Mouse (Mus musculus) hindbrain, postnatal 0 days (tissue): ENCODE measurements around the gene Stk10. TPM values are rescaled to one million over a fixed set of nuclear protein-coding genes. Genes with fewer than 3 reads are reported as not detected.

ENCODE experiments used
- ATAC-seq: fragments of 200-750 bp; cut with Nextera tagmentation; 2 replicates; pipeline ENCODE4 v1.8.0; 2017; ENCODE audit warnings: mild to moderate bottlenecking, moderate TSS enrichment, moderate library complexity
- DNase-seq: peaks from one replicate; pipeline ENCODE4 v3.0.0-alpha.2; 2015; ENCODE audit warnings: low spot score
- H3K27ac ChIP-seq: fragments of 300-500 bp; sonication (generic); 2 replicates; pipeline ENCODE4 v1.5.1; 2014; ENCODE audit warnings: mild to moderate bottlenecking
- H3K27me3 ChIP-seq: fragments of 300-500 bp; sonication (generic); 2 replicates; pipeline ENCODE4 v1.6.1; 2014; ENCODE audit warnings: low read length, mixed read lengths; ENCODE audit not compliant: insufficient read depth
- H3K36me3 ChIP-seq: fragments of 300-500 bp; sonication (generic); 2 replicates; pipeline ENCODE4 v1.6.1; 2014; ENCODE audit warnings: low read length, mixed read lengths; ENCODE audit not compliant: insufficient read depth
- H3K4me1 ChIP-seq: fragments of 300-500 bp; sonication (generic); 2 replicates; pipeline ENCODE4 v1.6.1; 2014; ENCODE audit warnings: antibody characterized with exemption, low read length, mixed read lengths; ENCODE audit not compliant: insufficient read depth
- H3K4me2 ChIP-seq: fragments of 300-500 bp; sonication (generic); 2 replicates; pipeline ENCODE4 v1.6.1; 2014; ENCODE audit warnings: low read depth, mild to moderate bottlenecking, low read length, moderate library complexity, mixed read lengths
- H3K4me3 ChIP-seq: fragments of 300-500 bp; sonication (generic); 2 replicates; pipeline ENCODE4 v1.5.1; 2014; ENCODE audit warnings: low read length
- H3K9ac ChIP-seq: fragments of 300-500 bp; sonication (generic); replicated peaks from 2 replicates; pipeline ENCODE4 v1.6.1; 2014; ENCODE audit warnings: mild to moderate bottlenecking, low read length, moderate library complexity, mixed read lengths
- H3K9me3 ChIP-seq: fragments of 300-500 bp; sonication (generic); 2 replicates; pipeline ENCODE4 v1.6.1; 2016; ENCODE audit warnings: low read length, mixed read lengths
- CTCF ChIP-seq: IDR thresholded peaks from 2 replicates; pipeline ENCODE4 v1.5.1; 2016; ENCODE audit warnings: antibody characterized with exemption, control low read depth, low read depth
- WGBS: fragments of 180-500 bp; shearing (Covaris S2); extraction: QIAGEN DNeasy Blood & Tissue Kit; methylation state at CpG from one replicate; pipeline ENCODE4 v1.1.7; 2014; 5-methylcytosine and 5-hydroxymethylcytosine counted together
- polyA plus RNA-seq: library from polyadenylated mRNA; unstranded; fragments of >200 nt; fragmentation: Nextera tagmentation; extraction: Ambion mirVana; gene quantifications from 2 replicates; pipeline ENCODE4 v1.2.1, GENCODE M21; 2015
- total RNA-seq: library from RNA; depleted of rRNA; stranded (reverse); fragments of >200 nt; gene quantifications from 2 replicates; pipeline ENCODE4 v1.2.3, GENCODE M21; 2014

The Stk10 gene
- total and polyA plus RNA-seq, 2 experiments from 2014 or later, result 1.2 to 4.5 TPM

DNA sequence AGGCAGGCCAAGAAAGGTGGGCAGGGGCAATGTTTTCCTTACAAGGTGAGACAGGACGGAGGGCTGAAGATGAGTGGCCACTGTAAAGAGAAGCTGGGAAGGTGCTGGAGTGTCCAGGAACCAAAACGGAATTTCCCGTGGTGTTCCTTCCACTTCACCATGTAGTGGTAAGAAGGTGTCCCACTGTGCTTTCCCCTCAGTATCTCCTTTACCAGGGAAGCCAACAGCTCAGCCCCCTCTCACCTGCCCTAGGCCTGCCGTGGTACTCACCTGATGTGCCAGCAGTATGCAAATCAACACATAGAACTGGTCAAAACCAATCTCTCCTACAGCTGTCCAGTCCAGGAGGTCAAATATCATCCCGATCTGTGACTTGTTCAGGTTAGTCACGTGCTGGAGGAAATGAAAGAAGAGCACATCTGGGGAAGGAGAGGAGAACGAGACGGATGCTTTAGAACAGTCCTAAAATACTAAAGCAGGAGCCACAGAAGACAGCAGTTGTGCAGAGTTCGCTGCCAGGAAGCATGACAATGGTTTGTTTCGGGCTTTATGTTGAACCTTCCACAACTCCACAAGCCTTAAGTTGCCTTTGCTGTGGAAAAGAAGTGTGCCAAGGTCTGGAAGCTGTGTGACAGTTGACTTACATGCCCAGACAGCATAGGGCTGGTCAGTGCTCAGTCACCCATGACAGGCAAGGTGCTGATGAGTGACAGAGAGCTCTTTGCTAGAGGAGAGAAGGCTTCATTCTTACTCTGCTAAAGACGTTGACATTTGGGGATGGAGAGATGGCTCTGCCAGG lies 8.8 kb upstream of the Stk10 start:
- no peaks in the 10 kb centered on the region for H3K9me3 ChIP-seq
- no peak overlapping the region for H3K4me2 ChIP-seq
- no peaks in the 10 kb centered on the region for H3K4me1 ChIP-seq
- ATAC-seq (no peak), DNase-seq (no peak)
- no peak for TF ChIP-seq CTCF
- H3K4me3 ChIP-seq, result no peak overlapping the region
- H3K36me3 ChIP-seq, result no peaks in the 10 kb centered on the region
- WGBS, result 80% methylated on average over 11 of the region's 11 CpGs
- no peak overlapping the region for H3K9ac ChIP-seq
- no peak overlapping the region for H3K27ac ChIP-seq
- H3K27me3 ChIP-seq, result no peaks in the 10 kb centered on the region

GRCm38 (mm10) chr11:32527006-32527405 lies 6.1 kb upstream of the Stk10 start:
- WGBS, result 90% methylated on average over 4 of the region's 4 CpGs
- Histone ChIP-seq H3K36me3 (no peaks in the 10 kb centered on the region), H3K27ac (no peak overlapping the region), H3K4me1 (no peaks in the 10 kb centered on the region), H3K4me3 (no peak overlapping the region), H3K4me2 (no peak overlapping the region), H3K27me3 (no peaks in the 10 kb centered on the region), H3K9ac (no peak overlapping the region), H3K9me3 (no peaks in the 10 kb centered on the region)
- no peak for ATAC-seq
- no peak for DNase-seq
- no peak for TF ChIP-seq CTCF

DNA sequence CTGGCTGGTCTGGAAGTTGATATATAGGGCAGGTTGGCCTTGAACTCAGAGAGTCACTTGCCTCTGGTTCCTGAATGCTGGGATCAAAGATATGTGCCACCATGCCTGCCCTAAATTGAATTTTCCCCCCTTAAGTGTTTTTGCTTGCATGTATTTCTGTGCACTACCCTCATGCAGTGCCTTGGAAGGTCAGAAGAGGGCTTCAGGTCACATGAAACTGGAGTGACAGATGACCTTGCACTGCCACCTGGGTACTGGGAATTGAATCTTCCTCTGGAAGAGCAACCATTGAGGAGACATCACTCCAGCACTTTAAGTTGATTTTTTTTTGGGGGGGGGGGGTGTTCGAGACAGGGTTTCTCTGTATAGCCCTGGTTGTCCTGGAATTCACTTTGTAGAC lies 3.0 kb upstream of the Stk10 start:
- Histone ChIP-seq H3K9me3 (no peaks in the 10 kb centered on the region), H3K27ac (no peak overlapping the region), H3K9ac (no peak overlapping the region), H3K4me3 (no peak overlapping the region), H3K27me3 (no peaks in the 10 kb centered on the region), H3K4me1 (0 out of 2 replicates have a peak, but pooled peaks cover 10% of the 10 kb centered on the region), H3K36me3 (no peaks in the 10 kb centered on the region), H3K4me2 (no peak overlapping the region)
- ATAC-seq, result no peak
- DNase-seq, result no peak
- TF ChIP-seq CTCF, result 0 out of 2 replicates have a peak, but pooled peaks have one; percentile 20
- WGBS, result 75% methylated on average over 1 of the region's 1 CpGs

- Histone ChIP-seq H3K4me2 (peak within 1 kb of the TSS; percentile 100), H3K9ac (peak within 1 kb of the TSS; percentile 60), H3K4me3 (peak within 1 kb of the TSS; percentile 68), H3K36me3 (no peaks in the 10 kb centered on the region), H3K9me3 (no peaks in the 10 kb centered on the region), H3K27me3 (no peaks in the 10 kb centered on the region), H3K4me1 (0 out of 2 replicates have a peak, but pooled peaks cover 10% of the 10 kb centered on the region), H3K27ac (no peak within 1 kb of the TSS)
- DNase-seq (no peak), ATAC-seq (no peak)
- no peak for TF ChIP-seq CTCF
- WGBS, result 8% methylated on average over 33 of the region's 33 CpGs
Measured at GRCm38 (mm10) chr11:32531871-32532764, 987 bp upstream of the Stk10 start, which contains the start of gene Efcab9. Efcab9 (minus strand) TSS chr11:32532081.

GRCm38 (mm10) chr11:32533482-32534261 lies 567 bp downstream of the Stk10 start:
- no peak for TF ChIP-seq CTCF
- Histone ChIP-seq H3K9me3 (no peaks in the 10 kb centered on the region), H3K36me3 (no peaks in the 10 kb centered on the region), H3K27me3 (no peaks in the 10 kb centered on the region), H3K9ac (peak overlapping the region; percentile 60), H3K4me1 (0 out of 2 replicates have a peak, but pooled peaks cover 15% of the 10 kb centered on the region), H3K4me2 (peak overlapping the region; percentile 100), H3K4me3 (peak overlapping the region; percentile 68), H3K27ac (no peak overlapping the region)
- DNase-seq (peak; percentile 24), ATAC-seq (peak; percentile 50)
- 1% methylated on average over 24 of the region's 24 CpGs for WGBS

DNA sequence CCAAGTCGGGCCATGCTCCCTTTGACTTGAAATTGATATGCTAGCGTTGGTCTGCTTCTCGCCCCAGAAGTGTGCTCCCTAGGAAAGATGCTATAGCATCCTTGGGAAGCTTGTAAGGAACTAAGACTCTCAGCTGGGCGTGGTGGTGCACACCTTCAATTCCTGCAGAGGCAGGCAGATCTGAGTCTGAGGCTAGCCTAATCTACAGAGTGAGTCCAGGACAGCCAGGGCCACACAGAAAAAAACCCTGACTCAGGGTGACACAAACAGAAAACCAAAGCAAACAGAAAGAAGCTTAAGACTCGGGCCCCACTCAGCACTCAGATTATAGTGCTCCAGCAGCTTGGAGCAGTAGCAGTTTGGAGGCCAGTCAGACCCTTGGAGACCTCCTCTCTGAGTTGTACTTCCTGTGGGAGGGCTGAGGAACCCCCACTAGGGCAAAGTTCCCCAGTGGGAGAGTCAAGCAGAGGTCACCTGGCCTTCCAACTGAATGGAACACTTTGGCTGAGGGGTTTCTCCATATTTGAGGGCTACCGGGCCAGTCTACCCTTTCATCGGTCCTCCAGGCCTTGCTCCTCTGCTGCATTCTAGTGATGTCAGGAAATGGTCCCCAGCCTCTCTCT lies 1.5 kb downstream of the Stk10 start:
- ATAC-seq, result no peak
- no peak for TF ChIP-seq CTCF

More for the DNA sequence above, 1.5 kb downstream of the Stk10 start:
- H3K9me3 ChIP-seq, result no peaks in the 10 kb centered on the region
- peak overlapping the region; percentile 68 for H3K4me3 ChIP-seq
- H3K4me2 ChIP-seq, result peak overlapping the region; percentile 100
- H3K27ac ChIP-seq, result no peak overlapping the region
- H3K27me3 ChIP-seq, result no peaks in the 10 kb centered on the region
- WGBS, result 74% methylated on average over 7 of the region's 7 CpGs
- DNase-seq, result no peak
- 0 out of 2 replicates have a peak overlapping the region, but pooled peaks have one; percentile 13 for H3K9ac ChIP-seq
- no peaks in the 10 kb centered on the region for H3K36me3 ChIP-seq
- 0 out of 2 replicates have a peak, but pooled peaks cover 15% of the 10 kb centered on the region for H3K4me1 ChIP-seq
